Mouse (Mus musculus) erythroblast, embryonic 14.5 days (primary cell): ENCODE measurements around the gene Tomm70a.

Experiments
- GATA1 ChIP-seq: IDR thresholded peaks from 2 replicates; pipeline ENCODE4 v1.6.1; 2012; ENCODE audit warnings: low read length, inconsistent platforms, mixed read lengths
- TAL1 ChIP-seq: IDR thresholded peaks from 3 replicates; pipeline ENCODE4 v1.6.1; 2012; ENCODE audit warnings: low read length, inconsistent platforms, mixed read lengths

DNA sequence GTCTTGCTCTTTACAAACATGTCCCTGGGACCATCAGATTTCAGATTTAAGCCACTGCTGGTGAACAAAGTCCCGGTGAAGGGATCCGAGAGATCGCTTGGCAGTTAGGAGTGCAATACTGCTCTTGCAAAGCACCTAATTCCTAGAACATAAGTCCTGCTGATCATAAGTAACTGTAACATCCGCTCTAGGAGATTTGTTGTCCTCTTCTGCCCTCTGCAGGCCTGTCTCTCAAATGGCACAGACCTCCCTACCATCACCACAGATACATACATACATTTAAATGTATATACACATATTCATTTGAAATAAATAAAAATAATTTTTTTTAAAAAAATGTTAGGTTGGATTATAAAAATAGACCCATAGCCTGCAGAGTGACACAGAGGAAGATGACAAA, 29.0 kb upstream of the Tomm70a start:
- TF ChIP-seq TAL1 (no peak), GATA1 (no peak)
